Mouse (Mus musculus) liver, embryonic 14.5 days (tissue): ENCODE data around the gene Ankrd39. TPM values are rescaled to one million over a fixed set of nuclear protein-coding genes. Genes with fewer than 3 reads are reported as not detected.
A peak's percentile ranks its signal among the peaks of the same experiment; 100 is the strongest.

Source experiments
- ATAC-seq: fragments of 200-750 bp; cut with Nextera tagmentation; 2 replicates; pipeline ENCODE4 v1.8.0; 2017; ENCODE audit warnings: moderate number of reproducible peaks, mild to moderate bottlenecking, moderate library complexity; ENCODE audit not compliant: insufficient read depth
- DNase-seq, 3 experiments: peaks; one replicate each; pipeline ENCODE4 v3.0.0-alpha.2; 2012 to 2013; ENCODE audit warnings: low read depth in 3 of 3, low spot score in 3 of 3
- H3K27ac ChIP-seq: fragments of 300-500 bp; sonication (generic); 2 replicates; pipeline ENCODE4 v1.5.1; 2014; ENCODE audit warnings: moderate library complexity, mild to moderate bottlenecking, control low read depth, inconsistent platforms
- H3K27me3 ChIP-seq: fragments of 300-500 bp; sonication (generic); 2 replicates; pipeline ENCODE4 v1.6.1; 2014; ENCODE audit warnings: mild to moderate bottlenecking, low read length, moderate library complexity; ENCODE audit not compliant: control insufficient read depth, insufficient read depth
- H3K36me3 ChIP-seq: fragments of 300-500 bp; sonication (generic); replicated peaks from 2 replicates; pipeline ENCODE4 v1.6.1; 2014; ENCODE audit warnings: low read depth; ENCODE audit not compliant: control insufficient read depth, insufficient read depth
- H3K4me1 ChIP-seq, 2 experiments: fragments of 200-500 bp in 1 of 2; fragments of 300-500 bp in 1 of 2; sonication (generic) in 1 of 2; replicated peaks; 2 replicates each; pipeline ENCODE4 v1.6.1; 2012 to 2014; ENCODE audit warnings: antibody characterized with exemption in 1 of 2, inconsistent platforms in 1 of 2, low read length in 1 of 2; ENCODE audit not compliant: control insufficient read depth in 2 of 2, insufficient read depth in 2 of 2
- H3K4me2 ChIP-seq: fragments of 300-500 bp; sonication (generic); 2 replicates; pipeline ENCODE4 v1.6.1; 2014; ENCODE audit warnings: low read depth, mild to moderate bottlenecking, control low read depth, moderate library complexity
- H3K4me3 ChIP-seq, 2 experiments: fragments of 200-500 bp in 1 of 2; fragments of 300-500 bp in 1 of 2; sonication (generic) in 1 of 2; 2 replicates each; pipeline ENCODE4 v1.5.1; 2012 to 2014; ENCODE audit warnings: low read depth in 2 of 2, low read length in 2 of 2, mild to moderate bottlenecking in 2 of 2, control low read depth in 1 of 2, inconsistent platforms in 1 of 2, moderate library complexity in 1 of 2; ENCODE audit not compliant: insufficient read depth in 1 of 2
- H3K9ac ChIP-seq: fragments of 300-500 bp; sonication (generic); replicated peaks from 2 replicates; pipeline ENCODE4 v1.6.1; 2014; ENCODE audit warnings: mild to moderate bottlenecking, control low read depth, moderate library complexity
- H3K9me3 ChIP-seq: fragments of 300-500 bp; sonication (generic); 2 replicates; pipeline ENCODE4 v1.6.1; 2016; ENCODE audit warnings: low read length, mixed read lengths; ENCODE audit not compliant: control insufficient read depth
- CTCF ChIP-seq: IDR thresholded peaks from 2 replicates; pipeline ENCODE4 v1.5.1; 2016; ENCODE audit warnings: antibody characterized with exemption, low read depth, control low read depth
- EP300 ChIP-seq: IDR thresholded peaks from 2 replicates; pipeline ENCODE4 v1.6.1; 2016; ENCODE audit warnings: antibody characterized with exemption, low read depth
- WGBS: fragments of 180-500 bp; shearing (Covaris S2); extraction: QIAGEN DNeasy Blood & Tissue Kit; methylation state at CpG from one replicate; pipeline ENCODE4 v1.1.7; 2014; ENCODE audit not compliant: insufficient replicate concordance; 5-methylcytosine and 5-hydroxymethylcytosine counted together
- polyA plus RNA-seq, 2 experiments: library from polyadenylated mRNA; depleted of rRNA in 1 of 2; stranded (reverse) in 1 of 2; unstranded in 1 of 2; fragments of >200 nt; fragmentation: Nextera tagmentation in 1 of 2; extraction: Ambion mirVana in 1 of 2; gene quantifications; 2 replicates each; pipeline versions ENCODE4 v1.2.1 to v1.2.3; 2012 to 2014

The Ankrd39 gene
- polyA plus RNA-seq, 2 experiments, result 3.5 to 5.1 TPM

GRCm38 (mm10) chr1:36547981-36548598 lies 845 bp upstream of the Ankrd39 start:
- Histone ChIP-seq H3K36me3 (no peaks in the 10 kb centered on the region), H3K9me3 (no peaks in the 10 kb centered on the region), H3K27me3 (no peaks in the 10 kb centered on the region), H3K9ac (no peak overlapping the region), H3K4me1 (peaks cover 6% of the 10 kb centered on the region in 2 experiments), H3K27ac (no peak overlapping the region), H3K4me2 (no peak overlapping the region), H3K4me3 (no peak overlapping the region)
- TF ChIP-seq EP300, result no peak
- TF ChIP-seq CTCF, result no peak
- ATAC-seq (no peak), DNase-seq (no peak)
- WGBS, result 67% methylated on average over 9 of the region's 9 CpGs

DNA sequence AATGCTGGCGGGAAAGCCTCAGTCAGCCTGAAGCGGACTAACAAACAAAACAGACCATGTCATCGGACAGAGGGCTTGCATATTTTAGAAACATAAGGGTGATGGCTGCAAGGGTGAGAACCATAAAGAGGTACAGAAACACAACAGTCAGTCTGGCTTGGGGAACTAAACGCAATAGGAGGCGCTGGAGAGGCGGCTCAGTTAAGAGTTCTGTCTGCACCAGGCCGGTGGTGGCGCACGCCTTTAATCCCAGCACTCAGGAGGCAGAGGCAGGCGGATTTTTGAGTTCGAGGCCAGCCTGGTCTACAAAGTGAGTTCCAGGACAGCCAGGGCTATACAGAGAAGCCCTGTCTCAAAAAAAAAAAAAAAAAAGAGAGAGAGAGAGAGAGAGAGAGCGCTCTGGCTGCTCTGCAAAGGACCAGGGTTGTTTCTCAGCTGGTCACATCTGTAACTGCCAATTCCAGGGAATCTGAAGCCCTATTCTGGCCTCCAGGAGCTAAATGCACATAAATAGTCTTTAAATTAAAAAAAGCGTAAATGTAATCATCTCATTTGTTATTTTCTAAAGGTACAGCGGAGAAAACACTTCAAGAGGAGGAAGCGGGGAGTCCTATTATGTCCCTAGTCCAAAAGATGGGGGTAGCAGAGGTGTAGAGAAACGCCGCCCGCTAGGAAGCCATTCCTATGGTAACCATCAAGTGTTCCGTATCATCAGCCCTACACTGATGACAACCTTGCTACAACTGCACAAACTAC lies 1.2 kb downstream of the Ankrd39 start:
- DNase-seq, result no peak
- TF ChIP-seq EP300 (no peak), CTCF (peak; percentile 31; the same call in 1 of the 2 replicates)
- Histone ChIP-seq H3K4me2 (peak overlapping the region; percentile 85), H3K36me3 (no peaks in the 10 kb centered on the region), H3K27ac (no peak overlapping the region), H3K4me1 (peaks cover 6% of the 10 kb centered on the region in 2 experiments), H3K27me3 (no peaks in the 10 kb centered on the region), H3K9me3 (no peaks in the 10 kb centered on the region), H3K9ac (peak overlapping the region; percentile 24), H3K4me3 (peak overlapping the region; percentile 70 to 76)
- ATAC-seq, result no peak
- WGBS, result 58% methylated on average over 19 of the region's 19 CpGs

GRCm38 (mm10) chr1:36545382-36545781 lies 1.9 kb downstream of the Ankrd39 start:
- Histone ChIP-seq H3K27me3 (no peaks in the 10 kb centered on the region), H3K4me1 (peaks cover 6% of the 10 kb centered on the region in 2 experiments), H3K4me3 (no peak overlapping the region), H3K9me3 (no peaks in the 10 kb centered on the region), H3K9ac (no peak overlapping the region), H3K4me2 (no peak overlapping the region), H3K36me3 (no peaks in the 10 kb centered on the region), H3K27ac (no peak overlapping the region)
- ATAC-seq (no peak), DNase-seq (no peak)
- WGBS, result 46% methylated on average over 2 of the region's 2 CpGs
- TF ChIP-seq EP300, result no peak

- Histone ChIP-seq H3K4me3 (no peak overlapping the region), H3K36me3 (no peaks in the 10 kb centered on the region), H3K4me2 (no peak overlapping the region), H3K27ac (no peak overlapping the region), H3K9ac (no peak overlapping the region), H3K27me3 (no peaks in the 10 kb centered on the region), H3K9me3 (no peaks in the 10 kb centered on the region), H3K4me1 (peaks cover 6% of the 10 kb centered on the region in 2 experiments)
- WGBS, result 87% methylated on average over 9 of the region's 9 CpGs
- TF ChIP-seq CTCF (no peak), EP300 (no peak)
- ATAC-seq (no peak), DNase-seq (no peak)
These were observed 4.3 kb downstream of the Ankrd39 start for GRCm38 (mm10) chr1:36542925-36543324.

DNA sequence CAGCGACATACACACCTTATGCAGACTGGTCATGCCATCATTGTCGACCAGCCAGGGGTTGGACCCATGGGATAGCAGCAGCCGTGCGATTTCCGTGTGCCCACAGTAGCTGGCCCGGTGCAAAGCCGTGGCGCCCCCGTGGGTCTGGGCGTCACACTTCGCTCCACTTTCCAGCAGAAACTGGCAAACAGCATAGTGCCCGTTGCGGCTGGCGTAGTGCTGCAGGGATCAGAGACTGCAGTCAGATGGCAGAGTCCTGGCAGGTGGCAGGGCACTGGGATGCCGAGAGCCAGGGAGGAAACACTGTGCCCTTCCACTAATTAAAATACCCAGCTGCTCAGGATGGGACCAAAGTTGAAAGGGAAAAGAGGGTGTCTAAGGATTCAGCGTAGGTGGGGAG lies 5.4 kb downstream of the Ankrd39 start:
- no peak overlapping the region for H3K9ac ChIP-seq
- H3K36me3 ChIP-seq, result no peaks in the 10 kb centered on the region
- DNase-seq, result no peak
- no peaks in the 10 kb centered on the region for H3K27me3 ChIP-seq
- H3K4me2 ChIP-seq, result no peak overlapping the region
- no peaks in the 10 kb centered on the region for H3K9me3 ChIP-seq
- H3K4me1 ChIP-seq, result peaks cover 6% of the 10 kb centered on the region in 2 experiments
- ATAC-seq, result no peak
- 83% methylated on average over 16 of the region's 16 CpGs for WGBS
- no peak overlapping the region for H3K4me3 ChIP-seq
- no peak overlapping the region for H3K27ac ChIP-seq
- TF ChIP-seq EP300 (no peak), CTCF (no peak)
